Mouse (Mus musculus) NIH3T3 (cell line): ENCODE measurements around the gene Hspg2.

Source experiments
- DNase-seq: peaks from one replicate; pipeline ENCODE4 v3.0.0-alpha.2; 2012; ENCODE audit warnings: low read depth

Hspg2 gene

GRCm38 (mm10) chr4:137480993-137481340 lies 12.4 kb downstream of the Hspg2 start:
- no peak for DNase-seq

GRCm38 (mm10) chr4:137481381-137482030 lies 12.9 kb downstream of the Hspg2 start:
- no peak for DNase-seq

GRCm38 (mm10) chr4:137483871-137484270 lies 15.3 kb downstream of the Hspg2 start:
- no peak for DNase-seq

- peak; percentile 61 for DNase-seq
Observed at GRCm38 (mm10) chr4:137484586-137484985, 16.0 kb downstream of the Hspg2 start.

GRCm38 (mm10) chr4:137485258-137485960 lies 16.8 kb downstream of the Hspg2 start:
- DNase-seq, result no peak

- DNase-seq, result peak; percentile 44
Observed at GRCm38 (mm10) chr4:137486081-137487014, 17.8 kb downstream of the Hspg2 start.

- DNase-seq, result no peak
Observed at GRCm38 (mm10) chr4:137487286-137488000, 18.9 kb downstream of the Hspg2 start.

GRCm38 (mm10) chr4:137488038-137488437 lies 19.5 kb downstream of the Hspg2 start:
- no peak for DNase-seq

- DNase-seq, result peak; percentile 63
Observed at GRCm38 (mm10) chr4:137488571-137489303, 20.2 kb downstream of the Hspg2 start.

- no peak for DNase-seq
Observed at GRCm38 (mm10) chr4:137489996-137490395, 21.4 kb downstream of the Hspg2 start.

- DNase-seq, result peak; percentile 6
Observed at GRCm38 (mm10) chr4:137492563-137492962, 24.0 kb downstream of the Hspg2 start.

- DNase-seq, result no peak
Observed at GRCm38 (mm10) chr4:137493187-137493586, 24.6 kb downstream of the Hspg2 start.

GRCm38 (mm10) chr4:137494751-137495500 lies 26.4 kb downstream of the Hspg2 start:
- DNase-seq, result peak; percentile 88

- DNase-seq, result no peak
Observed at GRCm38 (mm10) chr4:137495501-137496100, 27.0 kb downstream of the Hspg2 start.

GRCm38 (mm10) chr4:137497367-137497766 lies 28.8 kb downstream of the Hspg2 start:
- DNase-seq, result no peak

GRCm38 (mm10) chr4:137497892-137498722 lies 29.5 kb downstream of the Hspg2 start:
- DNase-seq, result peak; percentile 71

GRCm38 (mm10) chr4:137498882-137499583 lies 30.5 kb downstream of the Hspg2 start:
- DNase-seq, result no peak

- no peak for DNase-seq
Observed at GRCm38 (mm10) chr4:137500149-137500548, 31.6 kb downstream of the Hspg2 start.

- peak; percentile 87 for DNase-seq
Observed at GRCm38 (mm10) chr4:137500953-137501352, 32.4 kb downstream of the Hspg2 start.
